In genomic region chr19:47934636-47935238, GRCm38 (mm10) we compare ENCODE assay signal across 18 mouse cellular contexts. TPM values are rescaled to one million over a fixed set of nuclear protein-coding genes. Genes with fewer than 3 reads are reported as not detected.
DNase-seq lines count a peak whose midpoint lies in the region.
"Had no signal": no experiment of that assay in that cellular context is flagged by ENCODE, and none has a peak within 500 bp of the region (broad histone marks: within the 10 kb centered on the region; RNA-seq: fewer than 3 reads in every experiment).

No protein-coding gene starts in this region.

- intact Hi-C loops in left cerebral cortex, postnatal 36 days (cut with DNase I), result loop anchor here (5.0 to 10.0 kb wide), 3 partner anchors 163 to 430 kb away; no protein-coding TSS in a partner anchor

- peak; percentile 62 for DNase-seq in kidney, adult 11 months
- DNase-seq in kidney, postnatal 14 days, result no peak
- peak; percentile 26 for DNase-seq in 416B (ENCODE audit: low read depth)
- peak; percentile 61 for DNase-seq in R1 (ENCODE audit: low read depth, low spot score)
- DNase-seq in lung, postnatal 36 days, result peak; percentile 67
- no peak for DNase-seq in kidney, postnatal 36 days
- no peak for DNase-seq in spleen, adult 18-20 months
- no peak for DNase-seq in left cerebral cortex, postnatal 36 days (ENCODE audit: low spot score in 2 of 2)
- DNase-seq: adrenal gland, postnatal 25 days; B cell, adult 2 months; cerebellum, adult 11 months; cerebellum, postnatal 10 days; gastrocnemius, postnatal 14 days; heart, adult 2 months; heart, postnatal 4 days; midbrain, embryonic 14.5 days; right cerebral cortex, postnatal 14 days had no signal

RNA-seq across cellular contexts. Expression of gene Cfap58, which starts 2.7 kb away (rescaled TPM):
- total RNA-seq in left cerebral cortex, postnatal 36 days (2021), result under 1 TPM; 0.29 to 0.30 TPM
- total RNA-seq: adrenal gland, postnatal 25 days; gastrocnemius, postnatal 14 days; megakaryocyte progenitor cell, adult 5-6 weeks had no signal

RNA-seq across cellular contexts. Expression of gene Itprip, which starts 15.6 kb away (rescaled TPM):
- 1 to 10 TPM in 1 of 2 experiments, under 1 TPM in 1; 0.95 to 1.1 TPM for total RNA-seq in left cerebral cortex, postnatal 36 days (2021)

RNA-seq across cellular contexts. Expression of gene Cfap43, which starts 15.7 kb away (rescaled TPM):
- total RNA-seq in left cerebral cortex, postnatal 36 days (2021), result under 1 TPM; 0.29 to 0.39 TPM
- total RNA-seq: adrenal gland, postnatal 25 days; gastrocnemius, postnatal 14 days; heart, adult 2 months; heart, postnatal 4 days; megakaryocyte progenitor cell, adult 5-6 weeks had no signal

Comparison
In these comparisons a context has a peak if more than half of its experiments do, and no peak if none do; other contexts are left out.
1. DNase-seq: peak in kidney, adult 11 months (single experiment), 416B (single experiment), R1 (single experiment) and lung, postnatal 36 days (single experiment); none in kidney, postnatal 14 days (single experiment), kidney, postnatal 36 days (0 of 2), spleen, adult 18-20 months (0 of 2) and left cerebral cortex, postnatal 36 days (0 of 2).